Mouse (Mus musculus) midbrain, embryonic 11.5 days (tissue): Measurements from ENCODE around the gene Akap6. TPM values are rescaled to one million over a fixed set of nuclear protein-coding genes. Genes with fewer than 3 reads are reported as not detected.

ENCODE experiments used
- ATAC-seq: fragments of 200-750 bp; cut with Nextera tagmentation; 2 replicates; pipeline ENCODE4 v1.8.0; 2017; ENCODE audit warnings: moderate TSS enrichment, moderate library complexity; ENCODE audit not compliant: low FRiP score
- DNase-seq: peaks from one replicate; pipeline ENCODE4 v3.0.0; 2015; ENCODE audit warnings: low spot score; ENCODE audit errors: missing footprints
- H3K27ac ChIP-seq: fragments of 300-500 bp; sonication (generic); 2 replicates; pipeline ENCODE4 v1.5.1; 2014; ENCODE audit warnings: low read depth, low read length
- H3K27me3 ChIP-seq: fragments of 300-500 bp; sonication (generic); 2 replicates; pipeline ENCODE4 v1.6.1; 2014; ENCODE audit warnings: mild to moderate bottlenecking, low read length, moderate library complexity, mixed read lengths; ENCODE audit not compliant: control insufficient read depth, insufficient read depth
- H3K36me3 ChIP-seq: fragments of 300-500 bp; sonication (generic); 2 replicates; pipeline ENCODE4 v1.6.1; 2014; ENCODE audit warnings: mild to moderate bottlenecking, low read length, moderate library complexity, mixed read lengths; ENCODE audit not compliant: control insufficient read depth, insufficient read depth
- H3K4me1 ChIP-seq: fragments of 300-500 bp; sonication (generic); 2 replicates; pipeline ENCODE4 v1.6.1; 2014; ENCODE audit warnings: low read length; ENCODE audit not compliant: control insufficient read depth, insufficient read depth
- H3K4me2 ChIP-seq: fragments of 300-500 bp; sonication (generic); 2 replicates; pipeline ENCODE4 v1.6.1; 2014; ENCODE audit warnings: mild to moderate bottlenecking, moderate library complexity
- H3K4me3 ChIP-seq: fragments of 300-500 bp; sonication (generic); 2 replicates; pipeline ENCODE4 v1.5.1; 2014; ENCODE audit warnings: low read depth, low read length
- H3K9ac ChIP-seq: fragments of 300-500 bp; sonication (generic); 2 replicates; pipeline ENCODE4 v1.6.1; 2014; ENCODE audit warnings: low read length
- H3K9me3 ChIP-seq: fragments of 300-500 bp; sonication (generic); 2 replicates; pipeline ENCODE4 v1.6.1; 2016; ENCODE audit warnings: low read length; ENCODE audit not compliant: control insufficient read depth
- WGBS: fragments of 180-500 bp; shearing (Covaris S2); extraction: QIAGEN DNeasy Blood & Tissue Kit; methylation state at CpG from one replicate; pipeline ENCODE4 v1.1.7; 2014; 5-methylcytosine and 5-hydroxymethylcytosine counted together
- polyA plus RNA-seq: library from polyadenylated mRNA; unstranded; fragments of >200 nt; fragmentation: Nextera tagmentation; extraction: Ambion mirVana; gene quantifications from 2 replicates; pipeline ENCODE4 v1.2.1, GENCODE M21; 2014

The Akap6 gene
- polyA plus RNA-seq, 1 experiment from 2014 or later: 16.5 TPM

- H3K9me3 ChIP-seq: no peaks in the 10 kb centered on the region
- no peaks in the 10 kb centered on the region for H3K36me3 ChIP-seq
- 2% methylated on average over 7 of the region's 7 CpGs for WGBS
- no peaks in the 10 kb centered on the region for H3K27me3 ChIP-seq
- peak overlapping the region; percentile 28; the same call in 1 of the 2 replicates for H3K9ac ChIP-seq
- H3K27ac ChIP-seq: peak overlapping the region; percentile 92
- peaks cover 16% of the 10 kb centered on the region for H3K4me1 ChIP-seq
- no peak overlapping the region for H3K4me2 ChIP-seq
- H3K4me3 ChIP-seq: no peak overlapping the region
- peak; percentile 96 for DNase-seq
- peak; percentile 94 for ATAC-seq
Measured at GRCm38 (mm10) chr12:53032762-53033161, 333.6 kb downstream of the Akap6 start.

- Histone ChIP-seq H3K4me2 (no peak overlapping the region; the same call in 1 of the 2 replicates), H3K36me3 (no peaks in the 10 kb centered on the region), H3K9ac (peak overlapping the region; percentile 26; the same call in 1 of the 2 replicates), H3K9me3 (no peaks in the 10 kb centered on the region), H3K4me1 (peaks cover 16% of the 10 kb centered on the region), H3K4me3 (no peak overlapping the region), H3K27ac (peak overlapping the region; percentile 92), H3K27me3 (no peaks in the 10 kb centered on the region)
- peak; percentile 86 for ATAC-seq
- DNase-seq: peak; percentile 94
- WGBS: 15% methylated on average over 14 of the region's 14 CpGs
Measured at GRCm38 (mm10) chr12:53033404-53033913, 334.3 kb downstream of the Akap6 start.

- H3K4me2 ChIP-seq: no peak overlapping the region
- WGBS: 94% methylated on average over 5 of the region's 5 CpGs
- DNase-seq: no peak
- H3K36me3 ChIP-seq: no peaks in the 10 kb centered on the region
- no peak overlapping the region for H3K27ac ChIP-seq
- H3K4me3 ChIP-seq: no peak overlapping the region
- H3K9ac ChIP-seq: no peak overlapping the region
- no peak for ATAC-seq
- no peaks in the 10 kb centered on the region for H3K4me1 ChIP-seq
- no peaks in the 10 kb centered on the region for H3K27me3 ChIP-seq
- no peaks in the 10 kb centered on the region for H3K9me3 ChIP-seq
Measured at GRCm38 (mm10) chr12:53040634-53041033, 341.5 kb downstream of the Akap6 start.

GRCm38 (mm10) chr12:53042739-53043138 is 343.6 kb downstream of the Akap6 start:
- ATAC-seq: peak; percentile 58
- no peak overlapping the region for H3K4me2 ChIP-seq
- H3K9ac ChIP-seq: no peak overlapping the region
- H3K36me3 ChIP-seq: no peaks in the 10 kb centered on the region
- H3K9me3 ChIP-seq: no peaks in the 10 kb centered on the region
- DNase-seq: peak; percentile 96
- H3K27me3 ChIP-seq: no peaks in the 10 kb centered on the region
- H3K27ac ChIP-seq: no peak overlapping the region
- no peaks in the 10 kb centered on the region for H3K4me1 ChIP-seq
- H3K4me3 ChIP-seq: no peak overlapping the region
- WGBS: 19% methylated on average over 5 of the region's 5 CpGs

- H3K27ac ChIP-seq: no peak overlapping the region
- H3K4me3 ChIP-seq: no peak overlapping the region
- H3K4me1 ChIP-seq: peaks cover 32% of the 10 kb centered on the region
- H3K9ac ChIP-seq: no peak overlapping the region
- no peaks in the 10 kb centered on the region for H3K9me3 ChIP-seq
- no peaks in the 10 kb centered on the region for H3K27me3 ChIP-seq
- no peak overlapping the region for H3K4me2 ChIP-seq
- no peak for ATAC-seq
- no peak for DNase-seq
- 95% methylated on average over 7 of the region's 7 CpGs for WGBS
- H3K36me3 ChIP-seq: no peaks in the 10 kb centered on the region
Measured at GRCm38 (mm10) chr12:53057606-53058005, 358.4 kb downstream of the Akap6 start.

GRCm38 (mm10) chr12:53060903-53061302 is 361.7 kb downstream of the Akap6 start:
- no peaks in the 10 kb centered on the region for H3K36me3 ChIP-seq
- H3K4me1 ChIP-seq: peaks cover 50% of the 10 kb centered on the region
- 61% methylated on average over 6 of the region's 6 CpGs for WGBS
- no peak overlapping the region for H3K4me3 ChIP-seq
- no peak overlapping the region for H3K4me2 ChIP-seq
- H3K9me3 ChIP-seq: no peaks in the 10 kb centered on the region
- ATAC-seq (no peak), DNase-seq (peak; percentile 88)
- H3K27ac ChIP-seq: peak overlapping the region; percentile 73
- H3K27me3 ChIP-seq: no peaks in the 10 kb centered on the region
- 0 out of 2 replicates have a peak overlapping the region, but pooled peaks have one; percentile 7 for H3K9ac ChIP-seq

DNA sequence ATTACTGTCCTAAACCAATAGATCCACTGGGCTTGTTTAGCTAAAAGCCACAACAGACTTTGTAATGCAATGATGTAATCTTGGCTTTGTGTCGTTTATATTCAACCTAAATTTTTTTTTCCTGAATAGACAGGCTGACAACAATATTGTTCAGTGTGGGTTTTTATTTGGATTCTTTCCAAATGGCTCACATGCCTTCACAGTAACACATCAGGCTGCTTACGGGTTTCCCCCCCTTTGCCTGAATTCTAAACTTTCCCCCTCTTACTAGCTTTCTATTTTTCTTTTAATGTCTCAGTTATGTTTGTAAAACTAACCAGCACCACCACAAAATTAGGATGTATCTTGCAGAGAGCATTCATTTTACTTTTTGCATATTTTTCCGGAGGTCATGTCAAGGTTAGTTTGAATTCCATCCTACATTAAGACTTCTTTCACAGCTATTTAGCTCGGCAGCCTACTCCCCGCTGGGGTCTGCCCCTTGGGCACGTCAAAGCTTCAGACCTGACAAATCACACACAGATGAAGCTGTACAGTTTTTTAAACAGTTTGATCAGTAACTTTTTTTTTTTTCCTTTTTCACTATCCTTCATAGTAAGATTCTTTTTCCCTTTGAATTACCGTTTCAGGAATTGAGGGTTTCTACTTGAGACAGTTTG is 362.4 kb downstream of the Akap6 start:
- H3K27ac ChIP-seq: peak overlapping the region; percentile 73
- peaks cover 57% of the 10 kb centered on the region for H3K4me1 ChIP-seq
- 5% methylated on average over 7 of the region's 7 CpGs for WGBS
- H3K27me3 ChIP-seq: no peaks in the 10 kb centered on the region
- 0 out of 2 replicates have a peak, but pooled peaks have one; percentile 45 for ATAC-seq
- no peak overlapping the region for H3K4me3 ChIP-seq
- H3K9ac ChIP-seq: no peak overlapping the region; the same call in 1 of the 2 replicates
- DNase-seq: peak; percentile 93
- H3K4me2 ChIP-seq: peak overlapping the region; percentile 21; the same call in 1 of the 2 replicates
- H3K9me3 ChIP-seq: no peaks in the 10 kb centered on the region
- no peaks in the 10 kb centered on the region for H3K36me3 ChIP-seq

DNA sequence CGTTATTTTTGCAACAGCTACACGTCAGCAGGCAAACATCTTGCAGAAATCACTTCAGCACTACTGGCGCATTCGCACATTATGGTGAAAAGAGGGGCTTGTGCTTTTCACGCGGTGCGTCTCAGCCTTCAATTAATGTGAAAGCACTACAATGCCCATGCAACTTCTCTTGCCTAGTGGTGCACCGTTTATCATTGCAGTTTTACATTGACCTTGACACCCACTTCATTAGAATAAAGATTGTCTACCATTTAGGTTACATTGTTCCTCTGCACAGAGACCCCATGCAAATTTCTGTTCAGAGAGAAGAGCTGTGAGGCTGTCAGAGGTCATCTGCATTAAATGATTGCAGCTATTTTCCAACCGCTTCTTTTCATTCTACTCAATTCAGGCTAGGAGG is 363.8 kb downstream of the Akap6 start:
- H3K4me1 ChIP-seq: peaks cover 60% of the 10 kb centered on the region
- H3K27me3 ChIP-seq: no peaks in the 10 kb centered on the region
- 15% methylated on average over 9 of the region's 9 CpGs for WGBS
- H3K4me2 ChIP-seq: peak overlapping the region; percentile 21; the same call in 1 of the 2 replicates
- peak; percentile 92 for DNase-seq
- H3K9me3 ChIP-seq: no peaks in the 10 kb centered on the region
- H3K9ac ChIP-seq: no peak overlapping the region
- ATAC-seq: peak; percentile 36
- H3K27ac ChIP-seq: peak overlapping the region; percentile 73
- H3K36me3 ChIP-seq: no peaks in the 10 kb centered on the region
- no peak overlapping the region for H3K4me3 ChIP-seq

DNA sequence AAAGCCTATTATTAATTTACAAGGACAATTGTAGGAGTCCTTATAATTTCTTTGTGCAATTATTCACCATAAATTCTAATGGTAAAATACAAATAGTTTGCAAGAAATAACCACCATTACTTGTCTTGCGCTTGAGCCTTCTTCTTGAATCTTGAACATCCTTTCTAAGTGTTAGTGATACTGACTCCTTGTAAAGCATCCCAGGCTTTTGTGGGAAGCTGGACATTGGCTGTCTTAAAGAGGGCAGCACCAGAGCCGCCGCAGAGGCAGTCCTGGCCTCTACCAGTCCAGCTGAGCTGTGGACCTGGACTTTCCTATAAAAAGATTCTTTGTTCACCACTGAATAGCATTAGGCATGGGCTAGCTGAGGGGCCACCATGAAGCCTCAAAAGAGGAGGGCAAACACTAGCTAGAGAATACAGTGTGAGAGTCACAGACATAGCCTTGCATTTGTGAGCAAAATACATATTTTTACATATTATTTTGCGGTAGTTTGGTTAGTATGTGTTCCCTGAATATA is 365.1 kb downstream of the Akap6 start:
- H3K27ac ChIP-seq: peak overlapping the region; percentile 85
- no peak overlapping the region for H3K4me3 ChIP-seq
- H3K9ac ChIP-seq: peak overlapping the region; percentile 43; the same call in 1 of the 2 replicates
- H3K4me1 ChIP-seq: peaks cover 59% of the 10 kb centered on the region
- H3K9me3 ChIP-seq: no peaks in the 10 kb centered on the region
- H3K36me3 ChIP-seq: no peaks in the 10 kb centered on the region
- H3K27me3 ChIP-seq: no peaks in the 10 kb centered on the region
- DNase-seq (peak; percentile 95), ATAC-seq (peak; percentile 89)
- WGBS: 12% methylated on average over 4 of the region's 4 CpGs
- H3K4me2 ChIP-seq: peak overlapping the region; percentile 42
